Mouse (Mus musculus): ENCODE measurements around the gene Dok1.

Dok1 gene

GRCm38 (mm10) chr6:83049367-83049766, 16.1 kb upstream of the Dok1 start:
- no peak for DNase-seq (ENCODE audit: low read depth, low spot score)

- DNase-seq (ENCODE audit: low read depth, low spot score), result no peak
Observed at GRCm38 (mm10) chr6:83044742-83045141, 11.5 kb upstream of the Dok1 start.

- DNase-seq (ENCODE audit: low read depth, low spot score), result no peak
Observed at GRCm38 (mm10) chr6:83043993-83044392, 10.7 kb upstream of the Dok1 start.

GRCm38 (mm10) chr6:83043561-83043960, 10.3 kb upstream of the Dok1 start:
- peak; percentile 44 for DNase-seq (ENCODE audit: low read depth, low spot score)

DNA sequence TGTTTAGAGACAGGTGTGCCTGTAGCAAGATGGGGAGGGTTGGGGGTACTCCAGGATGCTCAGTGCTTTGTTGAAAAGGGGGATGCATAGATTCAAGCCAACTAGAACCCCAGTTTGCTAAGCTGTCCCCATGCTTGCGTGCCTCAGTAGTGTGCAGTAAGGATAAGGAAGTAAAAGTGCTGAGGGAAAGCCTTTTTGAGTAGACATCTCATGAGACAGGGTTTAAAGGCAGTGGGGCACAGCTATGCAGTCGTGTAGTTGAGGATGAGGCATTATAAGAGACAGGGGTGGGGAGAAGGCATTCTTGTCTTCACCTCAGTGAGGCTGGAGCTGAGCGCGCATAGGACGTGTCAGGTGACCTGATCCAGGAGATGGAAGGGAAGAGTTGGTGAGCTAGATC, 7.3 kb upstream of the Dok1 start:
- DNase-seq (ENCODE audit: low read depth, low spot score), result no peak

DNA sequence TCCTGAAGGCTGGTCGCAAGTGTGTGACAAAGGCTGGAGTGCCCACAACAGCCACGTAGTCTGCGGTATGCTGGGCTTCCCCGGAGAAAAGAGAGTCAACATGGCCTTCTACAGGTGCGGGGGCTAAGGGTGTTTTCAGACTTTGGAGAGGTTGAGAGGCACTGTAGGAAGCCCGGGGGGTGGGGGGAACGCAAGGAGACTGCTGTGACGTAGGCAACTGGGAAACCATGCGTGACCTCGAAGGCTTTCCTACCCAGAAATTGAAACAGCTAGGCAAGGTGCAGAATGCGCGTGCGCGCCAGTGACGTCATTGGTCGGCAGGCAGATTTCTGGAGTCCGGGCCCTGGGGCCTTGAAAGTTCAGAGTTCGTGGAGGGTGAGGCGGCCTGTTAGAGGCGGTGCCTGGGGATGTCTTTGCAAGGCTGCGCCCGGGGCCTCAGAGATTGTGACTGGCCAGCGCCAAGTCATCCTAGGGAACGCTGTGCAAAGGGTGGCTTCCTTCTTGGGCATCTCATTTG, 5.3 kb upstream of the Dok1 start:
- peak; percentile 97 for DNase-seq (ENCODE audit: low read depth, low spot score)

DNA sequence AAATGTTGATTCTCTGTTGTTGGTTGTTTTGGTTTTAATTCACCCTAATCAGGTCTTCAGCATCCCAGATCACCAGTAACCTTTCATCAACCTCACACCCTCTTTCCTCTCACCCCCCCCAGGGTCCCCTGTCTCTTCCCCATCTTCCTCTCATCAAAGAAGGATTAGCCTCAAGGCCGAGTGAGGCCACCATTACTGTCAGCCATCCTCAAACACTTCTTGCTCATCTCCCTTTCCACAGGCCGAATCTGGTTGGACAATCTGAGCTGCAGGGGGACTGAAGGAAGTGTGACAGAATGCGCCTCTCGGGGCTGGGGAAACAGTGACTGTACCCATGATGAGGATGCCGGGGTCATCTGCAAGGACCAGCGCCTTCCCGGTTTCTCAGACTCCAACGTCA, 3.9 kb upstream of the Dok1 start:
- DNase-seq (ENCODE audit: low read depth, low spot score), result no peak

DNA sequence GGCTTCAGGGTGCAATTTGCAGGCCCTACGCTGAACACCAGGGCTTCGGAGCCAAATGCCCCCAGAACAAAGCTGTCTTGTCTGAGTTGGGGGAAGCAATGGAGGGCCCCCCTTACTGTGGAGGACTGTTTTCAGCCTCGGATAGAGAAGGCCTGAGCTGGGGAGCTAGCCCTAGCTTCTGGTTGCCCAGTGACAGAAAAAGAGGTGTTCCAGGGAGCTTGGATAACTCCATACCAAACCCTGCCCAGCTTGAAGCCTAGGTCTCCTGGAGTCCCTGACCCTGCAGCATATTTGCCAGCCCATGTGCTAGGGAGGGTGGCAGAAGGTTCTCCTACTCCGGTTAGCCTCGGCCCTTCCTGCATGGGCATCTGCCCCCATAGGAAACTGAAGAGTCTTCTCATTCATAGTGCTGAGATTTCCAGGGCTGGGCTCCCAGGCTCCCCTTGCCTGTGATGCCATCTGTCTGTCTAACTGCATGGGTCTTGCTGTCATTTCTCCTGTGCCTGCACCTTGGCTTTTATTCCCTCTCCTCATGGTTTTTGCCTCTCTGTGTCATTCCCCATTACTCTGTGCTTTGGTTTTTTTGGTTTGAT, 1.3 kb upstream of the Dok1 start:
- no peak for DNase-seq (ENCODE audit: low read depth, low spot score)

DNA sequence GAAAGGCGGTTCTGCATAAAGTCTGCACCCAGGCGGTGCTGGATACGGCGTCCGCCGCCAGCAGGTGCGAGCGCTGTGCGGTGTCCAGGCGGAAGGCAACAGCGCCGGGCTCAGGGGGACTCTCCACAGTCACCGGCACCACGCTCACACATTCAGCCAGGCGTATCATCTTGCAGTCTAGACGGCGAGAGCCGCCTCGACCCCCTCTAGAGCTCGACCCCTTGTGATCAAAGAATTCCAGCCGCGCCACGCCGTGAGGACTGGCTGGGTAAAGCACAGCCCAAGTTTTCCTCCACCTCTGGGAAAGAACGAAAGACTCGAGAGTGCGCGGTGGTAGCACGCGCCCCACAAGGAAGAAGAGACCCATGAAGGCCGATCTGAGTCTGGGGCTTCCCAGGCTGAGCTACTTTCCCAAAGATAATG, 491 bp downstream of the Dok1 start:
- peak; percentile 64 for DNase-seq (ENCODE audit: low read depth, low spot score)

DNA sequence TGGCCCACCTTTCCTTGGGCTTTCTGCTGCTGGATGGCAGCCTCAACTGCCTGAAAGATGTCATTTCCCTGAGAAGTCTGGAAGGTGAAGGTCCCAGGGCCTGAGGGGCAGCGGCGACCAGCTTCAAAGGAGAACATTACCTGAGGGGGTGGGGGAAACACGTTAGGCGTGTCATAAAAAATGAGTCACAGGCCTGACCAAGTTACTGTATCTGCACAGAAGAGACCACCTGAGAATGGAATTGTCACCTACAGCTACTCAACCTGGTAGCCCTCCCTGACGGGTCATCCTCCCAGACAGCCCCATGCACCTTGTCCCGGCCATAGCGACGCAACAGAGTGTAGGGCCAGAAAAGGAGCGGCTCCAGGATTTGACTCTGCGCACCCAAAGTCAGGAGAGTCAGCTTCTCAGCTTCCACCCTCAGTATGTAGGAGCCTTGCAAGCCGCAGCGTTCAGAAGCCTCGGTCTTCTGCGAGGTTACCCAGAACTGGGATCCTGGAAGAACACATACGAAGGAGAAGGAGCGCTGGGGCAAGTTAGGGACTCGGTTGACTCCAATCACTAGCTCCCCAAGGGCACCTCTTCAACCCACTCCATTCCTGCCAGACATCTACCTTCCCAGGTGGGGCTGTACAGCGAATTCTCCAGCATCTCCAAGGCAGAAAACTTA, 1.2 kb downstream of the Dok1 start:
- DNase-seq (ENCODE audit: low read depth, low spot score), result no peak

DNA sequence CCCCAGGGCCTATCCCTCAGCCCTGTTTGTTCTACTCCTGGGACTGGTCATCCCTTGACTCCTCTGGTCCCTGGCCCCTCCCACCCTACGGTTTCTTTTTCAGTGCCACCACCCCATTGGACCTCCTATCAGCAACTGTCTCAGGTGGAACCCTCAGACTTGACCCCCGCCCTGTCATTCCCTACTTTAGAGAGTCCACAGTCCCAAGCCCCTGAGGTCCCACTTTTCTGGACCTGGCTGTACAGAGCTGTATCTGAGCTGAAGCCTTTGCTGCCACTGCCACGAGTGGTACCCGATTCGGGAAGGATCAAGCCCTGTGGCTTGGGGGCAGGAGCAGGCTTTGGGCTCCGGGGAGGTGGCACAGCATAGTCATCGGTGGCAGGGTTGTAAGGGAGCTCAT, 2.2 kb downstream of the Dok1 start:
- DNase-seq (ENCODE audit: low read depth, low spot score), result no peak

DNA sequence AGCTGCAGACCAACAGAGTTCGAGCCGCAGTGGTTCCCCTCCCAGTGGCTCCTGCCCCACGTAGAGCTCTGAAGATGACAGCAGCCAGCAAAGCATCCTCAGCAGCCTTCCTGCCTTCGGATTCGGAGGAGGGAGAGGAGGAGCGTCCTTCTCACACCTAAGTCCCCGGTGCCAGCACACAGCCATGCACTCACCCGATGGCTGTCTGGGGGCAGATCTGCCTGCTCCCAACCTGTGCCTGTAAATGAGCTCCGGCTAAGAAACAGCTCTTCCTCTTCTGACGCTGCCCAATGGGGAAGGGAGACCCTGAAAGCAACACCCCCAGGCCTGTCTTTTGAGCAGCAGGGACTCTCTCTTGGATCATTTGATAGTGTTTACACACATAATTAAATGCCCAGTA, 3.5 kb downstream of the Dok1 start:
- DNase-seq (ENCODE audit: low read depth, low spot score), result no peak

DNA sequence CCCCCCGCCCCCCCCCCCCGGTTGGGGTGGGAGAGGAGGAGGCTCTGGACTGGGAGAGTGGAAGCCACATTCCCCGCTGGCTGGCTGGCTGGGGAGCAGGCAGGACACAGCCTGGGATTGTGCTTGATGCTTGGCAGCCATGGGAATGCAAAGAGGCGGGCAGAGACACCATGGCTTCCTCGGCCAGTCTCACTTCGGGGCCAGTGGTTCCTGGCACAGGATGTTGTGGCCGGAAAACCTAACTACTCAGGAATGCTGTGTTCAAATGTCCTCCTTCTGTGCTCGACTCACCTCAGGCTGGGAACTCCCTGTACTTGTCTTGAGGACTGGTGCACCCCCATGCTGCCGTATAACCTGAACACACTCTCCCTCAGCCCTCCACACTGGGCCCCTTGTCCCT, 5.6 kb downstream of the Dok1 start:
- DNase-seq (ENCODE audit: low read depth, low spot score), result no peak

- DNase-seq (ENCODE audit: low read depth, low spot score), result no peak
Observed at GRCm38 (mm10) chr6:83027293-83027692, 6.0 kb downstream of the Dok1 start.

- DNase-seq (ENCODE audit: low read depth, low spot score), result no peak
Observed at GRCm38 (mm10) chr6:83025221-83025620, 8.1 kb downstream of the Dok1 start.

- no peak for DNase-seq (ENCODE audit: low read depth, low spot score)
Observed at GRCm38 (mm10) chr6:83024421-83024820, 8.8 kb downstream of the Dok1 start.

DNA sequence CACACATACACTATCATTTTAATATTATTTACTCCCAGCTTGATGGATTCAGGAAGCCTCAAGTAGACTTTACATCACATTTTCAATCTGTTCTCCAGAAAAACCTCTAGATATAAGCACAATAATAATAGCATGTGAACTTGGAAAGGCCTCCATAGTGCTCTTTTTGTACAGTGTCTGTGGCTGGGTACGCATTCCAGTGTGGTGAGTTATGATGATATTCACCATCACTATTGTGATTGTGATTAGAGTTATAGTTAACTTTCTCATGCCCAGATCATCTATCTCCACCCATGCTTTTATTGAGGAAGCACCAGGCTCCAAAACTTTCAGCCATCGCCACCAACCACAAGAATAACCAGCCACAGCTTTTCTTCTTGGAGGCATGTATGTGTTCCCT, 9.5 kb downstream of the Dok1 start:
- DNase-seq (ENCODE audit: low read depth, low spot score), result no peak

GRCm38 (mm10) chr6:83023008-83023407, 10.3 kb downstream of the Dok1 start:
- DNase-seq (ENCODE audit: low read depth, low spot score), result no peak

DNA sequence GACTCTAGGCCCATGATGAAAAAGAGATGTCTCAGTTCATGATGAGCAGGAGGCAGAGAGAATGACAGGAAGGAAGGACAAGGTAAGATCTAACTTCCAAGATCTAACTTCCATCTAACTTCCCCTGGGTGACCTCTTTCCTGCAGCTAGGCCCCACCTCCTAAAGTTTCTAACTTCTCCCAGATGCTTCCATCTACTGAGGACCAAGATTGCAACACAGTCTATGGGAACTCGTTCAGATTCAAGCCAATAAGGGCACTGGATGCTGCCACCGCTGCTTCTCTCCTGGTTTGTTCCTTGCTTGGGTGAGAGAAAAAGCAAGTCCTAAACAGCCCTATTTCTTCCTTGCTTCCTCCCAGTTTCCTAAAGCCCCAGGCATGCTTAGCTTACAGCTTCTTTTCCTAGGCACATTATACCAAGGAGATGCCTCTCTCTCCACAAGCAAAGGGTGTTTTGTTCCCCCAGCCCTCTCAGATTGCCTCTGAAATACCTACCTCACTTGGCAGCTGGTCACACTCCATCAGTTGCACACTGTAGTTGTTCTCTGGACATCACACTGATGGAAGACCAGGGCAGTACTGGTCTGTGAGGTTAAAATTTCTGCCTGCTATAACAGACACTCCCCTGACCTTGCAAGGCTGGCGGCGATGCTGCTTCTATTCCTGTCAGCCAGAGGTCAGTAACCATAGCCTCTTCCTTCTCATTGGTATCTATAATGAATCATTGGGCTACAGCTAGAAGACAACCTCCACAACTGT, 12.3 kb downstream of the Dok1 start:
- DNase-seq (ENCODE audit: low read depth, low spot score), result no peak

DNA sequence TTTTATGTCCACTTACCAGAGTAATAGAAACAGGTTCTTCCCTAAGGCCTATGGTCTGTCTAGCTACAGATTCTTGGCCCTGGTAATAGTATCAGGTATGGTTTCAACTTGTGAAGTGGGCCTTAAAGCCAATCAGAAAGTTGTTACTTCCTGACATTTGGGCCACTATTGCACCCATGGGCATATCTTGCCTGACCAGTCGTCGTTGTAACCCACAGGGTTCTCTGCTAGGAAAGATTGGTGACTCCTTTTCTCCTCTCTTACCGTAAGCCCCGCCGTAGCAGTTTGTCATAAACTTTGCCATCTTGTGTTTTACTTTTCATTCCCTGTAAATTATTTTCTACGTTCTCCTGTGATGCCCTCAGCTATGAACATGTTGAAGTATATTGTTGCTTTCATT, 13.2 kb downstream of the Dok1 start:
- DNase-seq (ENCODE audit: low read depth, low spot score), result no peak

DNA sequence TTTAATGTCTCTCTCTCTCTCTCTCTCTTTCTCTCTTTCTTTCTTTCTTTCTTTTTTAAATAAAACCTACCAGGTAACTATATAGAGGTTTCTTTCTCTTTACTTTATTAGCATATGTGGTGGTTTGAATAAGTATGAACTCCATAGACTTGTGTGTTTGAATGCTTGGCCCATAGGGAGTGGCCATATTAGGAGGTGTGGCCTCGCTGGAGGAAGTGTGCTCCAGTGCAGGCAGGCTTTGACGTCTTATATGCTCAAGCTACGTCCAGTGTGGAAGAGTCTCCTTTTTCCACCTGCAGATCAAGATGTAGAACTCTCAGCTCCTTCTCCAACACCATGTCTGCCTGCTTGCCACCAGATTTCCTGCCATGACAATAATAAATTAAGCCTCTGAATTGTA, 14.2 kb downstream of the Dok1 start:
- DNase-seq (ENCODE audit: low read depth, low spot score), result no peak

- DNase-seq (ENCODE audit: low read depth, low spot score), result no peak
Observed at GRCm38 (mm10) chr6:83017190-83017589, 16.1 kb downstream of the Dok1 start.

- DNase-seq (ENCODE audit: low read depth, low spot score), result no peak
Observed at GRCm38 (mm10) chr6:83015749-83016148, 17.5 kb downstream of the Dok1 start.

Data from ES-CJ7 (cell line).